Mouse (Mus musculus) liver, adult 2 months (tissue): Measurements from ENCODE around the gene Ppp1r9a.

Experiments used
- CTCF ChIP-seq: fragments of 200-500 bp; IDR thresholded peaks from 2 replicates; pipeline ENCODE4 v1.5.1; 2011; ENCODE audit warnings: low read depth, low read length, control low read depth
- POLR2A ChIP-seq: fragments of 200-500 bp; IDR thresholded peaks from 2 replicates; pipeline ENCODE4 v1.6.1; 2011; ENCODE audit warnings: low read length, control low read depth; ENCODE audit not compliant: insufficient read depth; ENCODE audit errors: extremely low read depth

DNA sequence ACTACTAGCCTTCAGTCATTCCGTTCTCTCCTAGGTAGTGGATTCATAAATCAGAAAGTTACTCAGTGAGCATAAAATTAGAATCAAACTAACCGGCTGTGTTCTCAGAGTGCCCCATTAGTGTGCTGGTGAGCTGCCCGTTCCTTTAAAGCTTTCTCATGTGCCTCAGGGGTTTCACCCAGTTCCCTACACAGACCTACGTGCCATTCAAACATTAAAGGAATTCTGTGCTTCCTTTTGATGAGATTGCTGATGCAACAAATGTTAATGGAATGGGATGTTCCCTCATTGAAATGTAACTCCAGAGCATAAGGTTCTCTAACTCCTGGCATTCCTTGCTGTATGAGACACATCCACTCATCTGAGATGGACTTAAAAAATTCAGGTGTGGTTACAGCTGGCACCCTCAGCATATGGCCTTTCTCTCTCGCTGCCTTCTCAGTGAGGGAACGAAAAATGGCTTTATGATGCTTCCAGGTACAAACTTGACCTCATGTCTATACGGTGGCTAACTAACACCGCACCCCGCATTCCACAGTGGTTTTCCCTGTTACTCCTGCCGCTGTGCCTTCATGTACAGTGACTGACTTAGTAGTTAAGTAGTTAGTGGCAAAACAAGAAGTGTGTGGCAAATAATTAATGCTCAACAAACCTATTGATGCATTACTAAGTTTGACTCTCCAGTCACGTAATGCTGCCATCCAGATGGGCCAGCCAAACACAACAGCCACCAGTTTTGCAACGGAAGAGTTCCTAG, 236.3 kb downstream of the Ppp1r9a start:
- no peak for TF ChIP-seq CTCF
- no peak for TF ChIP-seq POLR2A
